Mouse (Mus musculus): ENCODE results near the gene Ddb2.

DNA sequence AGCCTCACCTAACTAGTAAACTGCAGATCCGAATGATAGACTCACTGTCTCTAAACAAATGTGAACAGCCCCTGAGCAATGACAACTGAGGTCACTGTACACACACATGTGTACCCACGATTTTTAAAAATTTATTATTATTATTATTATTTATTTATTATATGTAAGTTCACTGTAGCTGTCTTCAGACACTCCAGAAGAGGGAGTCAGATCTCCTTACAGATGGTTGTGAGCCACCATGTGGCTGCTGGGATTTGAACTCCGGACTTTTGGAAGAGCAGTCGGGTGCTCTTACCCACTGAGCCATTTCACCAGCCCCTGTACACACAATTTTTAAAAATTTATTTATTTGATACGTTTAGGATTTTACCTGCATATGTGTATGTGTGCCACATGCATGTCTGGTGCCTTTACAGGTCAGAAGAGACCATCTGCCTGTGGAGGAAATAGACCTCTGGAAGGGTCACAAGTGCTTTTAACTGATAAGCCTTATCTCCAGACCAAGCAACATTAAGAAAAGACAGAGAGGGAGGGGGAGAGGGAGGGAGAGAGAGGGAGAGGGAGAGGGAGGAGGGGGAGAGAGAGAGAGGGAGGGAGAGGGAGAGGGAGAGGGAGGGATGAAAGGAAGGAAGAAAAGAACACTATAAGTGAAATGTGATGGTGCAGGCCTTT, 7.9 kb upstream of the Ddb2 start:
- TF ChIP-seq CTCF (IDR thresholded peaks at IDR 0.05; ENCODE audit: borderline replicate concordance, insufficient read depth, low read length) (no peak), POLR2A (IDR thresholded peaks at IDR 0.05; ENCODE audit: low read depth, low read length) (no peak)

Measured in embryonic fibroblast, embryonic 13.5 days (primary cell).